Mouse (Mus musculus): Measurements from ENCODE around the gene Mogat2. TPM values are rescaled to one million over a fixed set of nuclear protein-coding genes. Genes with fewer than 3 reads are reported as not detected.

Gene Mogat2
- polyA plus RNA-seq, 1 experiment from 2014 or later: 3.0 TPM

DNA sequence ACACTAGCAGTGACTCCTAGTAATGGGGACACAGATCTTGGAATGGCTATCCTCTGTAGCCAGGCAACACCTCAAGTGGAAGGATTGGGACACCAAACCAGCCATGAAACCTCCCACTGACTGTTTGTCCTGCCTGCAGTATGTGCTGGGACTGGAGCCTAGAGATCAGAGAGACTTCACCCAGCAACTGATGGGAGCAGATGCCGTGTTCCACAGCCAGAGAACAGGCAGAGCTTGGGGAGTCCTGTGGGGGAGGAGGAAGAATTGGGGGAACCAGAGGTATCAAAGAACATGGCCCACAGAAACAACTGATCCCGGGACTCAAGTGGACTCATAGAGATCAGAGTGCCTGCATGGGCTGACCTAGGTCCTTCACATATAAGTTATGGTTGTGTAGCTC lies 24.7 kb downstream of the Mogat2 start:
- Histone ChIP-seq H3K36me3 (ENCODE audit: poor library complexity, severe bottlenecking) (no peaks in the 10 kb centered on the region), H3K27ac (no peak overlapping the region), H3K4me1 (0 out of 2 replicates have a peak, but pooled peaks cover 7% of the 10 kb centered on the region), H3K9me3 (replicated peaks) (no peaks in the 10 kb centered on the region), H3K27me3 (no peaks in the 10 kb centered on the region), H3K4me2 (no peak overlapping the region), H3K9ac (no peak overlapping the region), H3K4me3 (no peak overlapping the region)
- no peak for ATAC-seq
- WGBS: 74% methylated on average over 2 of the region's 2 CpGs

GRCm38 (mm10) chr7:99213056-99213455 lies 25.4 kb downstream of the Mogat2 start:
- Histone ChIP-seq H3K4me3 (no peak overlapping the region), H3K9ac (no peak overlapping the region), H3K36me3 (ENCODE audit: poor library complexity, severe bottlenecking) (no peaks in the 10 kb centered on the region), H3K9me3 (replicated peaks) (no peaks in the 10 kb centered on the region), H3K4me1 (0 out of 2 replicates have a peak, but pooled peaks cover 7% of the 10 kb centered on the region), H3K27ac (no peak overlapping the region), H3K27me3 (no peaks in the 10 kb centered on the region), H3K4me2 (no peak overlapping the region)
- 87% methylated on average over 1 of the region's 1 CpGs for WGBS
- ATAC-seq: no peak

DNA sequence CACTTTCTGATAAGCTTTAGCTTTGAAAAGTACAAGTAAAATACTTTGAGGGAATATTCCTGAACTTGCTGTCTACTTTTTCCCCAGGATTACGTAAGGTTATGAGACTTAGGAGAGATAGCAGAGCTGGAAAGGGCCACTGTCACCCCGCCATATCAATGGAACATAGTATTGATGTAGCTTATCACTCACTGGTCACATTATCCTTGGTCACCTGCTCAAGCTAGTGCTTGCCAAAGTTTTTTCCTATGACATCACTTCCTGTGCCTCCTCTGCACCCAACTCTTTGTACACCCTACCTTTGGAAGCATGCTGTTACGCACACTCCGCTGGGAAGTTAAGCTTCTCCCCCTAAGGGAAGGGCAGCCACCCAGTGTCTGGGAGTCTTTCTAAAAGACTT lies 29.7 kb downstream of the Mogat2 start:
- no peak for ATAC-seq
- WGBS: 94% methylated on average over 4 of the region's 4 CpGs
- no peaks in the 10 kb centered on the region for H3K4me1 ChIP-seq
- no peaks in the 10 kb centered on the region for H3K27me3 ChIP-seq
- H3K36me3 ChIP-seq (ENCODE audit: poor library complexity, severe bottlenecking): no peaks in the 10 kb centered on the region
- no peak overlapping the region for H3K4me3 ChIP-seq
- H3K27ac ChIP-seq: no peak overlapping the region
- H3K9me3 ChIP-seq (replicated peaks): no peaks in the 10 kb centered on the region
- H3K9ac ChIP-seq: no peak overlapping the region
- H3K4me2 ChIP-seq: no peak overlapping the region

- Histone ChIP-seq H3K9ac (no peak overlapping the region), H3K4me3 (no peak overlapping the region), H3K4me2 (no peak overlapping the region), H3K27me3 (no peaks in the 10 kb centered on the region), H3K4me1 (no peaks in the 10 kb centered on the region), H3K27ac (no peak overlapping the region), H3K36me3 (ENCODE audit: poor library complexity, severe bottlenecking) (no peaks in the 10 kb centered on the region), H3K9me3 (replicated peaks) (no peaks in the 10 kb centered on the region)
- ATAC-seq: no peak
- 88% methylated on average over 7 of the region's 7 CpGs for WGBS
These were observed 32.1 kb downstream of the Mogat2 start for GRCm38 (mm10) chr7:99206364-99206763.

- Histone ChIP-seq H3K4me1 (no peaks in the 10 kb centered on the region), H3K36me3 (ENCODE audit: poor library complexity, severe bottlenecking) (no peaks in the 10 kb centered on the region), H3K4me2 (no peak overlapping the region), H3K4me3 (no peak overlapping the region), H3K9ac (no peak overlapping the region), H3K27me3 (no peaks in the 10 kb centered on the region), H3K9me3 (replicated peaks) (no peaks in the 10 kb centered on the region), H3K27ac (no peak overlapping the region)
- ATAC-seq: no peak
- 82% methylated on average over 7 of the region's 7 CpGs for WGBS
These were observed 36.3 kb downstream of the Mogat2 start for GRCm38 (mm10) chr7:99202163-99202562.

GRCm38 (mm10) chr7:99200290-99200689 lies 38.1 kb downstream of the Mogat2 start:
- no peaks in the 10 kb centered on the region for H3K4me1 ChIP-seq
- no peak overlapping the region for H3K27ac ChIP-seq
- H3K27me3 ChIP-seq: no peaks in the 10 kb centered on the region
- no peak overlapping the region for H3K4me3 ChIP-seq
- WGBS: 57% methylated on average over 4 of the region's 4 CpGs
- H3K9me3 ChIP-seq (replicated peaks): no peaks in the 10 kb centered on the region
- no peaks in the 10 kb centered on the region for H3K36me3 ChIP-seq (ENCODE audit: poor library complexity, severe bottlenecking)
- no peak overlapping the region for H3K4me2 ChIP-seq
- ATAC-seq: no peak
- no peak overlapping the region for H3K9ac ChIP-seq

- Histone ChIP-seq H3K27ac (no peak overlapping the region), H3K4me3 (no peak overlapping the region), H3K36me3 (ENCODE audit: poor library complexity, severe bottlenecking) (no peaks in the 10 kb centered on the region), H3K27me3 (no peaks in the 10 kb centered on the region), H3K9ac (no peak overlapping the region), H3K4me2 (no peak overlapping the region), H3K4me1 (no peaks in the 10 kb centered on the region), H3K9me3 (replicated peaks) (no peaks in the 10 kb centered on the region)
- 90% methylated on average over 8 of the region's 9 CpGs for WGBS
- ATAC-seq: no peak
These were observed 38.8 kb downstream of the Mogat2 start for GRCm38 (mm10) chr7:99199451-99200175.

DNA sequence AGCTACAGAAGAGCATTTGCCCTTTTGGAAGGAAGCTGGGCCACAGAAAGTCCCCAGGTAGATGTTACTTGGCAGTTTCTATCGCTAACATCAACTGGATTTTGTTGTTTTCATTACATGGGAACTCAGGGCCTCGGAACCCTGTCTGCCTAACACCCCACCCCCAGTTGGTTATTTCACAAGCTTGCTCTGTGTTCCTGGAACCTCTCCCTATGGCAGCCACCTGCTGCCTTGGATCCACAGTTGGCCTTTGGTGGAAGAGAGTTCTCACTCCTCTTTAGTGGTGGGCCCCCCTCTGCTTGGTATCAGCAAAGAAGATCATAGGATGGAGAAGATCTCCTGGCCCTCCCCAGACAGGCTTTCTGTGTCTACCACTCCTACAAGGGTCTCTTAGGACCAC lies 39.6 kb downstream of the Mogat2 start:
- no peak for ATAC-seq
- Histone ChIP-seq H3K36me3 (ENCODE audit: poor library complexity, severe bottlenecking) (no peaks in the 10 kb centered on the region), H3K4me1 (no peaks in the 10 kb centered on the region), H3K4me2 (no peak overlapping the region), H3K4me3 (no peak overlapping the region), H3K27me3 (no peaks in the 10 kb centered on the region), H3K27ac (no peak overlapping the region), H3K9me3 (replicated peaks) (no peaks in the 10 kb centered on the region), H3K9ac (no peak overlapping the region)
- WGBS: 90% methylated on average over 2 of the region's 2 CpGs

DNA sequence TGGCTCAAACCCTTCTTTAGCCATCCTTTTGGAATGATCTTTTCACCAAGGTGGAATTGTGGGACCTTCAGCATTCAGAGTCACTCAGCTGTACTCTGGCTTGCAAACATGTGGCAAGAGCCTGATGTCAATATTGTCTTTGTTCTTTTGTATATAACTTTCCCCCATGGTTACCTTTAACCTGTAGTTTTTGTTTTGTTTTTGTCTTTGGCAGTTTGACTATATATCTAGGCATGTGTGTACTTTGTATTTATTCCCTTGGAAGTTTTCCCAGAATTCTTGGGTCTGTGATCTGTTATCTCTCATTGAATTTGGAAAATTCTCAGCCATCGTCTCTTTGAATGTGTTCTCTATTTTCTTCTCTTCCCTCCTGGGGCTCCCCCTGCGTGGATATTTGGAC lies 43.9 kb downstream of the Mogat2 start:
- H3K36me3 ChIP-seq (ENCODE audit: poor library complexity, severe bottlenecking): no peaks in the 10 kb centered on the region
- no peak overlapping the region for H3K27ac ChIP-seq
- WGBS: 54% methylated on average over 2 of the region's 2 CpGs
- ATAC-seq: no peak
- H3K9ac ChIP-seq: no peak overlapping the region
- no peaks in the 10 kb centered on the region for H3K9me3 ChIP-seq (replicated peaks)
- H3K4me1 ChIP-seq: no peaks in the 10 kb centered on the region
- no peak overlapping the region for H3K4me3 ChIP-seq
- H3K4me2 ChIP-seq: no peak overlapping the region
- no peaks in the 10 kb centered on the region for H3K27me3 ChIP-seq

DNA sequence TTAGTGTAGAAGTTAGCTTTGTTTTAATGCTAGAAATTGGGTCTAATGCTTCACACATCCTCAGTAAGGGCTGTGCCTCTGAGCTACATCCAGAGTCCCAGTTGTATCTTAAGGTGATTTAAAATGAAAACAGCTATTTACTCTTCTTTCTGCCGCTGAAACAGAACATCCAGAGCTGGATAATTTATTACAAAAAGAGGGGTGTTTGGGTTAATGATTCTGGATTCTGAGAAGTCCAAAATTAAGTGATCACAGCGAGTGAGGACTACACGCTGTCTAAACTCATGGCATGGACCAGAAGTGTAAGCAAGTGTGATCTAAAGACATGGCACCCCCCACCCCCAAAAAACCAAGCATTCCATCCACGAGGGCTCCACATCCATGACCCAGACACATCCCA lies 44.5 kb downstream of the Mogat2 start:
- no peak overlapping the region for H3K9ac ChIP-seq
- WGBS: 92% methylated on average over 4 of the region's 4 CpGs
- H3K27me3 ChIP-seq: no peaks in the 10 kb centered on the region
- H3K36me3 ChIP-seq (ENCODE audit: poor library complexity, severe bottlenecking): no peaks in the 10 kb centered on the region
- no peak overlapping the region for H3K27ac ChIP-seq
- H3K9me3 ChIP-seq (replicated peaks): no peaks in the 10 kb centered on the region
- no peak for ATAC-seq
- no peaks in the 10 kb centered on the region for H3K4me1 ChIP-seq
- H3K4me3 ChIP-seq: no peak overlapping the region
- no peak overlapping the region for H3K4me2 ChIP-seq

- H3K9ac ChIP-seq: no peak overlapping the region
- ATAC-seq: no peak
These were observed 47.0 kb downstream of the Mogat2 start for GRCm38 (mm10) chr7:99191411-99191810.

DNA sequence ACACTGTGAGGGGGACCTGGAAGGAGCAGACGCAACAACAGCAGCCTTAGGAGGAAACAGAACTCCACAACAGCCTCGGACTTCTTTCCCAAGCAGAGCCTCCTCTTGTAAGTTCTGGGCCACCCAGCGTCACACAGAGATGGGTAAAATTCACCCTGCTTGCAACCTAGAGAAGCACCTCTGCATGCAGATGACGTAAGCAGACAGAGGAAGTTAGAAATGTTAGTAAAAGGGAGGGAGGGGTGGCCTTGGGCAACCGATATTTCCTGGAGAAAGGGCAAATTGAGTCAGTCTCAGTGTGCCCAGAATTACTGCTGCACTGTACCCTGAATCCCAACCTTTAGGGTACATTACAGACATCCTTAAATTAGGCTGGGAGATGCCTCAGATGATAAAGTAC lies 48.5 kb downstream of the Mogat2 start:
- ATAC-seq: no peak
- Histone ChIP-seq H3K27ac (no peak overlapping the region), H3K4me2 (no peak overlapping the region), H3K4me1 (no peaks in the 10 kb centered on the region), H3K36me3 (ENCODE audit: poor library complexity, severe bottlenecking) (no peaks in the 10 kb centered on the region), H3K9me3 (replicated peaks) (no peaks in the 10 kb centered on the region), H3K9ac (no peak overlapping the region), H3K4me3 (no peak overlapping the region), H3K27me3 (no peaks in the 10 kb centered on the region)
- WGBS: 88% methylated on average over 5 of the region's 5 CpGs

More at GRCm38 (mm10) chr7:99191411-99191810, 47.0 kb downstream of the Mogat2 start:
- Histone ChIP-seq H3K9me3 (replicated peaks) (no peaks in the 10 kb centered on the region), H3K4me3 (no peak overlapping the region), H3K36me3 (ENCODE audit: poor library complexity, severe bottlenecking) (no peaks in the 10 kb centered on the region), H3K27ac (no peak overlapping the region), H3K27me3 (no peaks in the 10 kb centered on the region), H3K4me1 (no peaks in the 10 kb centered on the region), H3K4me2 (no peak overlapping the region)

GRCm38 (mm10) chr7:99188630-99189029 lies 49.8 kb downstream of the Mogat2 start:
- 78% methylated on average over 6 of the region's 6 CpGs for WGBS
- H3K27me3 ChIP-seq: peaks cover 7% of the 10 kb centered on the region; the same call in 1 of the 2 replicates
- no peak for ATAC-seq

More at GRCm38 (mm10) chr7:99188630-99189029, 49.8 kb downstream of the Mogat2 start:
- H3K4me1 ChIP-seq: no peaks in the 10 kb centered on the region
- no peaks in the 10 kb centered on the region for H3K36me3 ChIP-seq (ENCODE audit: poor library complexity, severe bottlenecking)
- no peak overlapping the region for H3K27ac ChIP-seq
- no peak overlapping the region for H3K4me2 ChIP-seq
- no peaks in the 10 kb centered on the region for H3K9me3 ChIP-seq (replicated peaks)
- no peak overlapping the region for H3K4me3 ChIP-seq
- no peak overlapping the region for H3K9ac ChIP-seq

Measured in forebrain, embryonic 13.5 days (tissue).